Mouse (Mus musculus) B cell, adult 2 months (primary cell): ENCODE results near the gene Fxyd1.

Experiments used
- DNase-seq, 2 experiments: peaks; one replicate each; pipeline ENCODE4 v3.0.0; 2022

The Fxyd1 gene

GRCm38 (mm10) chr7:31051321-31052021, 5.5 kb downstream of the Fxyd1 start, which contains the start of gene Fxyd7:
Fxyd7 (minus strand) TSS chr7:31051467.
- no peak for DNase-seq

GRCm38 (mm10) chr7:31050921-31051320, 6.1 kb downstream of the Fxyd1 start:
- peak; percentile 35 to 38 for DNase-seq

GRCm38 (mm10) chr7:31050487-31050886, 6.5 kb downstream of the Fxyd1 start:
- DNase-seq = no peak

- no peak for DNase-seq
Measured at GRCm38 (mm10) chr7:31049846-31050281, 7.1 kb downstream of the Fxyd1 start.

- no peak for DNase-seq
Measured at GRCm38 (mm10) chr7:31049135-31049845, 7.7 kb downstream of the Fxyd1 start.

- DNase-seq = no peak
Measured at GRCm38 (mm10) chr7:31042431-31042910, 14.5 kb downstream of the Fxyd1 start, which contains the start of gene Fxyd5. Fxyd5 (minus strand) TSS chr7:31042481.

GRCm38 (mm10) chr7:31041662-31042315, 15.2 kb downstream of the Fxyd1 start:
- peak; percentile 69 to 70 for DNase-seq

- DNase-seq = no peak
Measured at GRCm38 (mm10) chr7:31041023-31041407, 16.0 kb downstream of the Fxyd1 start.

- DNase-seq = no peak
Measured at GRCm38 (mm10) chr7:31040281-31041022, 16.5 kb downstream of the Fxyd1 start.

- no peak for DNase-seq
Measured at GRCm38 (mm10) chr7:31039011-31039410, 18.0 kb downstream of the Fxyd1 start.

- DNase-seq = no peak
Measured at GRCm38 (mm10) chr7:31037675-31038074, 19.3 kb downstream of the Fxyd1 start.

GRCm38 (mm10) chr7:31036917-31037316, 20.1 kb downstream of the Fxyd1 start:
- DNase-seq = no peak

GRCm38 (mm10) chr7:31035291-31035690, 21.7 kb downstream of the Fxyd1 start:
- no peak for DNase-seq

GRCm38 (mm10) chr7:31034789-31035188, 22.2 kb downstream of the Fxyd1 start:
- peak; percentile 62 to 63 for DNase-seq

GRCm38 (mm10) chr7:31033409-31034165, 23.4 kb downstream of the Fxyd1 start:
- peak; percentile 63 to 71 for DNase-seq

- DNase-seq = no peak
Measured at GRCm38 (mm10) chr7:31031731-31032130, 25.3 kb downstream of the Fxyd1 start.

GRCm38 (mm10) chr7:31030717-31031116, 26.3 kb downstream of the Fxyd1 start:
- DNase-seq = no peak

- DNase-seq = no peak
Measured at GRCm38 (mm10) chr7:31028609-31029008, 28.4 kb downstream of the Fxyd1 start.

GRCm38 (mm10) chr7:31017104-31017901, 39.7 kb downstream of the Fxyd1 start:
- peak; percentile 58 to 66 for DNase-seq

- no peak for DNase-seq
Measured at GRCm38 (mm10) chr7:31012971-31013370, 44.0 kb downstream of the Fxyd1 start.

GRCm38 (mm10) chr7:31008889-31009288, 48.1 kb downstream of the Fxyd1 start:
- DNase-seq = no peak
